Mouse (Mus musculus): Measurements from ENCODE around the gene 2410131K14Rik. TPM values are rescaled to one million over a fixed set of nuclear protein-coding genes. Genes with fewer than 3 reads are reported as not detected.

2410131K14Rik gene
- total and polyA plus RNA-seq, 3 experiments, result 7.8 to 9.8 (median 9.2) TPM

DNA sequence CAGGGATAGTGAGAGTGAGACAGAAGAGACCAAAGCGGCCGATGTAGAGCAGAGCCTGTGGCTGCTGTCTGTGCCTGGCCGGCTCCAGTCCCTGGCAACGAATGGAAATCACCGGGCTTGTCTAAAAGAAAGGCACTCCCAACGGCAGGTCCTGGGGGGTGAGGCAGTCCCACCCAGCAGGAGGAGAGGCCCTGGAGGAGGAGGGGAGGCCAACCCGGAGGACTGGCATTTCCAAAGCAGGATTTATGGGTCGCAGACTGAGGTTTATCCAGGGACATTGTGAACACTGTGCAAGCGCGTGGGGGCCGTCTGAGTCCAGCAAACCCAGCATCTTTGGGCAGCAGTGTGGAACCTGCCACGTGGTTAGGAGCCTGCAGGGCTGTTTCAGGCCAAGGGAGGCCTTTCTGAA lies 52.3 kb downstream of the 2410131K14Rik start:
- no peak for DNase-seq (ENCODE audit: extremely low read depth)
- Histone ChIP-seq H3K4me3 (replicated peaks in 1 of 3; ENCODE audit: low read depth in 2 of 3, low read length in 2 of 3, poor library complexity in 1 of 3) (no peak overlapping the region), H3K36me3 (replicated peaks in 1 of 2; ENCODE audit: control insufficient read depth in 1 of 2, insufficient read depth in 1 of 2, low read length in 1 of 2) (no peaks in the 10 kb centered on the region), H3K27me3 (replicated peaks) (no peaks in the 10 kb centered on the region), H3K79me2 (replicated peaks; ENCODE audit: control insufficient read depth, extremely low read depth, insufficient read depth, poor library complexity, severe bottlenecking) (no peaks in the 10 kb centered on the region), H3K9me3 (replicated peaks; ENCODE audit: low read length) (no peaks in the 10 kb centered on the region), H3K4me1 (ENCODE audit: control insufficient read depth in 1 of 2, insufficient read depth in 2 of 2) (no peaks in the 10 kb centered on the region), H3K4me2 (ENCODE audit: insufficient read depth, low read depth, poor library complexity, severe bottlenecking) (no peak overlapping the region), H3K27ac (ENCODE audit: insufficient read depth, low read depth) (no peak overlapping the region), H3K9ac (ENCODE audit: insufficient read depth, low read depth) (no peak overlapping the region)
- TF ChIP-seq NRF1 (IDR thresholded peaks at IDR 0.05; ENCODE audit: low read depth, low read length) (no peak), POLR2A (IDR thresholded peaks at IDR 0.05; ENCODE audit: low read depth, low read length) (no peak), CHD2 (IDR thresholded peaks at IDR 0.05; ENCODE audit: low read length) (no peak), MXI1 (IDR thresholded peaks at IDR 0.05; ENCODE audit: low read depth, low read length) (no peak), GABPA (IDR thresholded peaks at IDR 0.05; ENCODE audit: insufficient replicate concordance, low read depth, low read length) (no peak), SMC3 (IDR thresholded peaks at IDR 0.05; ENCODE audit: low read depth, low read length) (no peak), NELFE (IDR thresholded peaks at IDR 0.05; ENCODE audit: low read depth, low read length) (no peak), MEF2A (IDR thresholded peaks at IDR 0.05; ENCODE audit: borderline replicate concordance, low read depth, low read length) (no peak), MAZ (IDR thresholded peaks at IDR 0.05; ENCODE audit: low read depth, low read length) (no peak), USF1 (IDR thresholded peaks at IDR 0.05; ENCODE audit: low read depth, low read length) (no peak), ZKSCAN1 (IDR thresholded peaks at IDR 0.05; ENCODE audit: borderline replicate concordance, low read depth, low read length) (no peak), ZMIZ1 (IDR thresholded peaks at IDR 0.05; ENCODE audit: low read depth, low read length) (no peak), JUND (conservative IDR thresholded peaks at IDR 0.05; ENCODE audit: low read depth, low read length) (no peak), ZC3H11A (IDR thresholded peaks at IDR 0.05; ENCODE audit: low read depth, low read length) (no peak), TBP (conservative IDR thresholded peaks at IDR 0.05; ENCODE audit: low read depth, low read length) (no peak), KAT2A (IDR thresholded peaks at IDR 0.05; ENCODE audit: insufficient replicate concordance, low read length) (no peak), USF2 (conservative IDR thresholded peaks at IDR 0.05; ENCODE audit: low read depth, low read length) (no peak), ZNF384 (IDR thresholded peaks at IDR 0.05; ENCODE audit: low read depth, low read length) (no peak), CHD1 (IDR thresholded peaks at IDR 0.05; ENCODE audit: low read depth, low read length) (no peak)
- in situ Hi-C loops (cut with MboI; ENCODE audit: low pct_ligation_motif_present, low pct_unique_long_range_greater_than_20kb, low sequenced_read_pairs), result no loop called here
- dilution Hi-C loops (cut with MboI; ENCODE audit: extremely low pct_ligation_motif_present, extremely low pct_unique_long_range_greater_than_20kb, low sequenced_read_pairs), result no loop called here

DNA sequence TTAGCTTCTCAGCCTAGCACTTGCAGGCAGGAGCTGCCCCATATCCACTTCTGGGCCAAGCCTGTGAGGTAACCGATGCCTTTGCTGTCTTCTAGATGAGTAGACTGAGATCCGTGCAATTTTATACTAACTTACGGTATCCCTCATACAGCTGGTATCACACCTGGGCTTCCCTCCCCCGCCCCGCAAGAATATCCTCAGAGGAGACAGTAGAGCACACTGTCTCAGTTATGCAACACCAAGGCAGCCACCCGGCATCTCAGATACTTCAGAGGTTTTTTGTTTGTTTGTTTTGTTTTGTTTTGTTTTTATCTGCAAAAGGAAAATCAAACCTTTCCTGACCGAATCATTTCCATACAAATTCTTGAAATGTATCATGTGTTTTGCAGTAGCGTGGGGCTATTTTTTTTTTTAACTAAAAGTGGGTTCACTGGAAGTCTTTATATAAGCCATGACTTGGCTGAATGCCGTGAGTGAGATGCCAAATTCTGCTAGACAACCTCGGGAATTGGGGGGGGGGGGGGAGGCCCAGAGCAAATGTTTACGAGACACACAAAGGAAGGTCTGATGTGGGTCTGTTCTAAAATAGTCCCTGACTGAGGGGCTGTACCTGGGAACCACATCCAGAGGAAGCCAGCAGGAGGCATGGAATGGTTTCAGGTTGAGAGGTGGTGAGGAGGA lies 54.8 kb downstream of the 2410131K14Rik start:
- dilution Hi-C loops (cut with MboI; ENCODE audit: extremely low pct_ligation_motif_present, extremely low pct_unique_long_range_greater_than_20kb, low sequenced_read_pairs), result no loop called here

More for the DNA sequence above, 54.8 kb downstream of the 2410131K14Rik start:
- no peaks in the 10 kb centered on the region for H3K9me3 ChIP-seq (replicated peaks; ENCODE audit: low read length)
- no peak for TF ChIP-seq ZNF384 (IDR thresholded peaks at IDR 0.05; ENCODE audit: low read depth, low read length)
- in situ Hi-C loops (cut with MboI; ENCODE audit: low pct_ligation_motif_present, low pct_unique_long_range_greater_than_20kb, low sequenced_read_pairs), result no loop called here
- H3K4me2 ChIP-seq (ENCODE audit: insufficient read depth, low read depth, poor library complexity, severe bottlenecking), result no peak overlapping the region
- no peak overlapping the region for H3K27ac ChIP-seq (ENCODE audit: insufficient read depth, low read depth)
- H3K79me2 ChIP-seq (replicated peaks; ENCODE audit: control insufficient read depth, extremely low read depth, insufficient read depth, poor library complexity, severe bottlenecking), result no peaks in the 10 kb centered on the region
- no peaks in the 10 kb centered on the region for H3K27me3 ChIP-seq (replicated peaks)
- no peak for DNase-seq (ENCODE audit: extremely low read depth)
- no peaks in the 10 kb centered on the region for H3K36me3 ChIP-seq (replicated peaks in 1 of 2; ENCODE audit: control insufficient read depth in 1 of 2, insufficient read depth in 1 of 2, low read length in 1 of 2)
- H3K9ac ChIP-seq (ENCODE audit: insufficient read depth, low read depth), result no peak overlapping the region
- H3K4me1 ChIP-seq (ENCODE audit: control insufficient read depth in 1 of 2, insufficient read depth in 2 of 2), result peaks cover 0 to 6% of the 10 kb centered on the region in 2 experiments; a peak in 1 of 4 replicates
- no peak overlapping the region for H3K4me3 ChIP-seq (replicated peaks in 1 of 3; ENCODE audit: low read depth in 2 of 3, low read length in 2 of 3, poor library complexity in 1 of 3)

Data from CH12.LX (cell line).